Mouse (Mus musculus) G1E (cell line): ENCODE data around the gene Hoxd10.

Source experiments
- CTCF ChIP-seq: IDR thresholded peaks from 2 replicates; pipeline ENCODE4 v1.5.1; 2012; ENCODE audit warnings: low read depth, low read length, inconsistent platforms, mixed read lengths
- GATA1 ChIP-seq: IDR thresholded peaks from 2 replicates; pipeline ENCODE4 v1.6.1; 2012; ENCODE audit warnings: borderline replicate concordance, low read length, inconsistent platforms, mixed read lengths
- GATA2 ChIP-seq: IDR thresholded peaks from 2 replicates; pipeline ENCODE4 v1.6.1; 2012; ENCODE audit warnings: low read depth, low read length, inconsistent platforms, borderline replicate concordance
- POLR2AphosphoS5 ChIP-seq: IDR thresholded peaks from 2 replicates; pipeline ENCODE4 v1.6.1; 2012; ENCODE audit warnings: low read depth, low read length, inconsistent platforms; ENCODE audit not compliant: insufficient replicate concordance
- TAL1 ChIP-seq: conservative IDR thresholded peaks from 2 replicates; pipeline ENCODE4 v1.6.1; 2012; ENCODE audit warnings: low read depth, low read length, inconsistent platforms, mixed read lengths

DNA sequence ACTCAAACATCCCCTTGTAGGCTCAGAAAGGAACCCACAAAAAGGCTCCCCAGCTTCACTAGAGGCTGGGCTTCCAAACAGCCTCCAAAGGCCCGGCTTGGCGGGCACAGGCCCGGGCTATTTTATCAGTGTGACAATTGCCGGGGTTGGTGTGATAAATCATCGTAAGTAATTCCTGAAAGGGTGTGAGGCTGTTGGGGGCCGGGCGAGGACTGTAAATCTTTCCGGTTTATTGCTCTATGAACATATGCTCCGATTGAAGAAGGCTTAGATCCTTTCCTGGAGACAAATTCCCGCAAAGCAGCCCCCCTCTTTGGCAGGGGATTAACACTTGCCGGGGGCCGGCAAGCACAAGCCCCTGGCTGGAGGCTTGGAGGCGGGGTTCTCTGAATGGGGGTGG lies 42.7 kb downstream of the Hoxd10 start:
- TF ChIP-seq CTCF (no peak), TAL1 (no peak), GATA1 (no peak), POLR2AphosphoS5 (no peak), GATA2 (no peak)
